Mouse (Mus musculus): Measurements from ENCODE around the gene Tha1.

The Tha1 gene

GRCm38 (mm10) chr11:117825333-117826101, 47.8 kb downstream of the Tha1 start, which contains the start of the genes Afmid and Tk1:
Gene Afmid, plus strand, starts transcription at chr11:117825924.
Gene Tk1, minus strand, starts transcription at chr11:117826092.
- DNase-seq (ENCODE audit: low spot score) = peak; percentile 61

- DNase-seq (ENCODE audit: low spot score) = peak; percentile 68
Measured at GRCm38 (mm10) chr11:117824060-117824969, 49.0 kb downstream of the Tha1 start.

GRCm38 (mm10) chr11:117823411-117823810, 49.9 kb downstream of the Tha1 start:
- no peak for DNase-seq (ENCODE audit: low spot score)

GRCm38 (mm10) chr11:117822728-117823241, 50.5 kb downstream of the Tha1 start:
- DNase-seq (ENCODE audit: low spot score) = peak; percentile 40

- DNase-seq (ENCODE audit: low spot score) = no peak
Measured at GRCm38 (mm10) chr11:117821868-117822267, 51.4 kb downstream of the Tha1 start.

GRCm38 (mm10) chr11:117820173-117820572, 53.1 kb downstream of the Tha1 start:
- DNase-seq (ENCODE audit: low spot score) = no peak

GRCm38 (mm10) chr11:117819095-117819494, 54.2 kb downstream of the Tha1 start:
- no peak for DNase-seq (ENCODE audit: low spot score)
